Mouse (Mus musculus): Measurements from ENCODE around the gene Braf.

DNA sequence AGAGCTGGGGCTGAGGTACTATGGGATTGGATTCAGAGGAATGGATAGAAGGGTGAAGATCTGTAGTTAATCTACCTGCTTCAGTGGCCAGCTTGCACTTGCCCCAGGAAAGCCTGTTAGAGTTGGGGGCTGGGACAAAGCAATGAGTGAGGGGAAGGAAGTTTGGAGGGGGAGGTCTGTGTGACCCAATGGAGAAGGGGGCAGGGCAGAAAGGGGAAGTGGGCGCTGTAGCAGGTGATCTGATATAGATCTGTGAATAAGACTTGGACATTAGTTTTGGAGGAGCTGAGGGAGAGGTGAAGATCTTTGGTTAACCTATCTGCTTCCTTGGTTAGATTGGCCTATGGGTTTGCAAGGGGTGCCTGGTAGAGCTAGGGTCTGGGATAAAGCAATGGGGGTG is 20.2 kb upstream of the Braf start:
- no peak for TF ChIP-seq SMC3 (IDR thresholded peaks at IDR 0.05; ENCODE audit: low read depth, low read length)
- no peak for TF ChIP-seq UBTF (IDR thresholded peaks at IDR 0.05; ENCODE audit: low read depth, low read length)
- no peak for TF ChIP-seq CTCF (conservative IDR thresholded peaks at IDR 0.05 in 1 of 2, IDR thresholded peaks at IDR 0.05 in 1 of 2; ENCODE audit: low read depth in 2 of 2, low read length in 2 of 2)
- TF ChIP-seq RCOR1 (conservative IDR thresholded peaks at IDR 0.05; ENCODE audit: low read depth, low read length) = no peak
- TF ChIP-seq E2F4 (IDR thresholded peaks at IDR 0.05; ENCODE audit: insufficient replicate concordance, low read depth, low read length) = no peak
- no peak for TF ChIP-seq CHD2 (IDR thresholded peaks at IDR 0.05; ENCODE audit: low read length)
- TF ChIP-seq ZC3H11A (IDR thresholded peaks at IDR 0.05; ENCODE audit: low read depth, low read length) = no peak
- no peak for TF ChIP-seq ETS1 (conservative IDR thresholded peaks at IDR 0.05; ENCODE audit: low read depth, low read length)

All from CH12.LX (cell line).